Mouse (Mus musculus): Measurements from ENCODE around the gene Mast4.

Gene Mast4

DNA sequence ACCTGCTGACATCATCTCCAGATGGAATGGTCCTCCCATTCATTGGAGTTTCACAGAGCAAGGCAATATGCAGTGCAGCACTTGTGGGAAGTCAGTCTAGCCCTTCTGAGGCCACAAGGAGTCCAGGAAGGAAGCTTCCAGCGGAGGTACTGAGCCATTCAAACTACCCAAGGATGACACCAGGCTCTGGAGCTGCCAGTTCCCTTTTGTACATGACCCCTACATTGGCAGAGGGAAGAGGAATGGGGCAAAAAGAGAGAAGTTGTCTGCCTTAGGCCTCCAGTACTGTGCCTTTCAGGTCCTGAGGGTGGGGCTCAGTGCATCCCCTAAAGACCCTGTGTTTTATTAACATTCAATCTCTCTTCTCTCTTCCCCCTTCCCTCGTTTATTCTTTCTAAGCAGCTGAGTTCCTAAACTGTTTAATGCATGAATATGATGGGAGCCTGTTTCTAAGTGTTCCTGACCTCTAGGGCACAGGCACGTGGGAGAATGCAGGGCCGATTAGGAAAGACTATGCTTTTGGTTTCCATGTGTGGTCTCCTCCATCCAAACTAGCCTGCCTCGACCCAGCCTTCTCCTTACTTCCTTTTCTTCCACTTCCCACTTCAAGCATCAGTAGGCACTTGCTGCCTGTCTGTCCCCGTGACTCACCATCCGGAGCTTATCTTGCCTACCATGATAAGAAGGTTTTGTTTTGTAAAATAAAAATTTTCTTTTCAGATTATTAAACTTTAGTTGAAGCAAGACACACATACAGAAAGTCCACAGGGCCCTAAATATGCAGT, 639.0 kb downstream of the Mast4 start:
- no peak for DNase-seq (ENCODE audit: inconsistent ontology term)

DNA sequence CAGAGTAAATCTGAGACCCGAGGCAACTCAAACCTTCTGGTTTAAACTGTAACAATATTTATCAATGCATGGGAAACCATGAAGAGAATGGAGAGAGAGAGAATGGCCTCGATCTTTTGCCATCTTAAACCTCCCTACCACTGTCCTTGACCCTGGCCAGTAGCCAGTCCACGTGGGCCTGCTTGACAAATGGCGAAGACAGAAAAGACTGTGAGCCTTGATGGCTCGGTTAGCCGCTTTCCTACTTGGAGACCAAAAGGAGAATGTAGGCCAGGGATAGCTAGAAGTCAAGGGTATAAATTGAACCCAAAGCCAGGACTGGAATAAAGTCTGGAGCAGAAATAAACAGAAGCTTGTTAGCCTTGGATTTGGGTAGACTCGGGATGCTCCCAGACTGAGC, 640.1 kb downstream of the Mast4 start:
- no peak for DNase-seq (ENCODE audit: inconsistent ontology term)

DNA sequence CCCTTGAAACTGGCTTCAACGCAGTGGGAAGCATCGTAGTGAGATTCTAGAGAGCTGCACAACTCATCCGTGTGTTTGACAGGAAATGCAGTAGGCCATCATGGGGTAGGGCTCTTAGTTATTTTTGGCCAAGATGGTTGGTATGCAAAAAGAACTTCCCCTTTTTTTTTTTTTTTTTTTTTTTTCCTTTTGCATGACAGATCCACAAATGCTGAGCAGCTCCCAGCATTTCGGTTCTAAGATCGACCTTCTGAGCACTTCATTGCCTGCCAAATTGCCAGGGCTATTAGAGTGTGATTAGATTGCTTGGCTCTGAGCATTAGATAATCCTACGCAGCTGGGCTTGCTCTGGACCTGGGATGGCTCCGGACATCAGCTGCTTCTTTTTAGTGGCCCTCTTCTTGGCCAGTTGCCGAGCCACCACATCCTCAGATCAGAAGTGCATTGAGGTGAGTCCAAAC, 640.9 kb downstream of the Mast4 start, which contains the start of gene Cd180:
Cd180 (plus strand) TSS at position 218 of the 461 bp plus-strand sequence.
- DNase-seq (ENCODE audit: inconsistent ontology term) = peak; percentile 36

DNA sequence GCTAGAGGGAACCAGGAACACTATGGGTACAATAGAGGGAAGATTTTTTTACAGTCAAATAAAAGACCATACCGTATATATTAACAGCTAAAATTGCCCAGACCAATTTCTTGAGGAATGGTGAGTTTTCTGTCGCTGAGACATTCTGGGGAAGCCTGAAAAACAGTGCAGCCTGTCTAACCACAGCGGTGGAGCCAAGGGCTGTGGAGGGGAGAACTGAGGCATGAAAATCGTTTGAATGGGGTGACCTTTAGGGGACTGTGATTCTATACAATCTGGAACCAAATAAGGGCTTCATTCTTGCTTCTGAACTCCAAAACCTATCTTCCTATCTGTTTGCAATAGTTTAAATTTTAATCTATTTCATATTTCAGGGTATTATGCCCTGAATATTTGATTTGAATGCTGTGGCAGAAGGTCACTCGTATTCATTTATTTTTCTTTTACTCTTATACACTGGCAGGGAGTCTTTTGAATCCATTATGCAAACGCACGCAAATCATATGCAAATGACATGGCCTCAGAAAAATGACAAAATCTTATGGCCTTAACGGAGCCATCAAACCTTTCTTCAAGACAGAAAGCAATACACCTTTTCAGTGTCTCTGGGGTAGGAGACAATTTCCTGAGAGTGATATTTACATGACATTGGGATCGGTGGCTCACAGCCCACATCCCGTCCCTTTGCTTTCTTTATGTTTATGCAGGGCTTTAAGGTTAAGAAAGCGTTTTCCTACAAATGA, 642.7 kb downstream of the Mast4 start:
- DNase-seq (ENCODE audit: inconsistent ontology term) = no peak

DNA sequence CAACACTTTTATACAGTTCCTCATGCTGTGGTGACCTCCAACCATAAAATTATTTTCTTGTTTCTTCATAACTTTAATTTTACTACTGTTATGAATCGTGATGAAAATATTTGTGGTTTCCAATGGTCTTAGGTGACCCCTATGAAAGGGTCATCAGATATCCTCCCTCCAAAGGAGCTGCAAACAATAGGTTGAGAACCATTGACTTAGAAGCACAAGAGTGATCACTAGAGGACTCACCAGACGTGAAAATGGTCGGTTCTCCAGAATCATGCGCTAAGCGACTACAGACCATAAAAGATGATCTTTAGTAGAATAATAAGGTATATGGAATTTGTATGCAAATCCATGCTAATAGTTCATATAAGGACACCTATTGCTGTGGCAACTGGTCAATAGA, 644.1 kb downstream of the Mast4 start:
- no peak for DNase-seq (ENCODE audit: inconsistent ontology term)

DNA sequence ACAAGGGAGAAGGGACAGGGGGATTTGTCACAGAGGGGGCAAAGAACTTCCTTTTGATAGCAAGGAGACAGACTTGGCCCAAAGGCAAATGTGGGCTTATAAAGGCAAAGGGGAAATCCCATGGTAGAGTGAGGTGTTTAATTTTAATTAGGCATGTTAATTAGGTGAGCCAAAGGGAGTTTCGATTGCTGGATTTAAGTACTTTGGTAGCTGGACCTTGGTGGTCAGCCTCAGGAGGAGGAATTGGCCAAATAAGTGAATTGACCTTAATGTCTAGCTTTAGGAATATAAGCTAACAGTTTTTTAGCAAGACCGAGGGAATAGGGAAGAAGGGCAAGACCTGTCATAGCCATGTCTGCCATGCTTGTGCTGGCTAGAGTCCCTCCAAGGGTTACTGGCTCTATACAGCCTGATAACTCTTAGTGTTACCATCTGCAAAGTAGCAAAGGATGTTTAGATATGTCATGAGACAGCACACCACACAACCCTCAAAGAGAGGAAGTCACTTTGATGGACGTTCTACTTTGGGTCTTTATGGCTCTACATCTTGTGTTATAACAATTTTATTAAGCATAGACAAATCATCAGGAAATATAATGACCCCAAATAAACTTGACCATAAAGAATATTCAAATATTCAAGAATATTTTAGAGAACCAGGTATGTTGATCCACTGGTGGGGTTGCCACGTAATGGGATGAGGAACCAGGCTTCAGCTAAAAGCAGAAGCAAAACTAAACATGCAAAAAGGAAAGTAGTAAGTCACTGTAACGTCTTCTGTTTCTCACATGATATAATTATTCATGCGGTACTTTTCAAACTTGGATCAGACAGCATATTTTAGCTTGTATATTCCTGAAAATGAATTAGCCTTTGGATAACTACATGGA, 644.9 kb downstream of the Mast4 start:
- DNase-seq (ENCODE audit: inconsistent ontology term) = no peak

DNA sequence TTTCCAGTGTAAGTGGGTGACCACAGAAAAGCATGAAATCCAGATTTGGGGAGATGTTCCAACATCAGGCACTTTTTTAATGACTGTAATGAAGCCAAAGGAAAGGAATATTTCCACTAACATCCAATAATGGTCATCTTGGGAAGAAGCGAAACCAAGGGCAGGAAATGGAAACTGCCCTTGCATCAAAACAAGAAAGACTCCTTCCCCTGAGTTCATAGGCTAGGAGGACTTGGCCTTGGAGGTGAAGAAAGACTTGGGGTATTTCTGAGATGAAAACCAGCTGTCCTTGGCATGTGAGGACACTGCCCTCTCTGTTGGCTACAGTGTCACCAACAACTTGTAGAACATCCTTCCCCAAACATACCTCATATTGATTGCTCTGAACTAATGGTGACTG, 646.2 kb downstream of the Mast4 start:
- no peak for DNase-seq (ENCODE audit: inconsistent ontology term)

DNA sequence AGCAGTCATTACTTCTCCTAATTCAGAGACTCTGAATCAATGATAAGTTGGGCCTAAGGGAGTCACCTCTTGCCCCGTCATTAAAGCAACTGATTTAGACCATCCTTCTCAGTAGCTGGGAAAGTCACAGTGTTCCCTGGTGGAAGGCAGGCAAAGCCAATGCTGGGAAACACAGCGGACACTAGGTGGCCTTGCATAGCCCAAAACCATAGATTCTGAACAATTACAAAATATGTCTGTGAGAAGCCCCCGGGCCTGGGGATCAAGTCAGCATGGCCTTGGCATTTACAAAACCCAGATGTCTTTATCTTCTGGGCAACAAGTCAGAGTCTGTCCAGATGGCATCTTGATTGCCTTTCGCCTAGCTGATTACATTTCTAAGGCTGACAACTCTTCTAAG, 649.4 kb downstream of the Mast4 start:
- no peak for DNase-seq (ENCODE audit: inconsistent ontology term)
